Mouse (Mus musculus): ENCODE measurements around the gene Plppr1. TPM values are rescaled to one million over a fixed set of nuclear protein-coding genes. Genes with fewer than 3 reads are reported as not detected.

The Plppr1 gene
- polyA plus RNA-seq, 1 experiment from 2014 or later: 5.9 TPM

GRCm38 (mm10) chr4:49144798-49145197 is 85.7 kb downstream of the Plppr1 start:
- ATAC-seq (ENCODE audit: insufficient number of reproducible peaks, insufficient read depth, low FRiP score, low TSS enrichment): no peak
- H3K9ac ChIP-seq: no peak overlapping the region

GRCm38 (mm10) chr4:49148775-49149174 is 89.7 kb downstream of the Plppr1 start:
- Histone ChIP-seq H3K9me3 (no peaks in the 10 kb centered on the region), H3K27me3 (no peaks in the 10 kb centered on the region), H3K4me1 (no peaks in the 10 kb centered on the region), H3K9ac (no peak overlapping the region), H3K36me3 (no peaks in the 10 kb centered on the region), H3K4me3 (no peak overlapping the region), H3K27ac (no peak overlapping the region), H3K4me2 (replicated peaks) (no peak overlapping the region)
- no peak for ATAC-seq (ENCODE audit: insufficient number of reproducible peaks, insufficient read depth, low FRiP score, low TSS enrichment)
- 63% methylated on average over 2 of the region's 2 CpGs for WGBS

More at GRCm38 (mm10) chr4:49144798-49145197, 85.7 kb downstream of the Plppr1 start:
- no peaks in the 10 kb centered on the region for H3K36me3 ChIP-seq
- no peaks in the 10 kb centered on the region for H3K27me3 ChIP-seq
- no peak overlapping the region for H3K4me2 ChIP-seq (replicated peaks)
- no peaks in the 10 kb centered on the region for H3K9me3 ChIP-seq
- 71% methylated on average over 4 of the region's 4 CpGs for WGBS
- no peak overlapping the region for H3K4me3 ChIP-seq
- no peak overlapping the region for H3K27ac ChIP-seq
- no peaks in the 10 kb centered on the region for H3K4me1 ChIP-seq

- ATAC-seq (ENCODE audit: insufficient number of reproducible peaks, insufficient read depth, low FRiP score, low TSS enrichment): no peak
- H3K9me3 ChIP-seq: no peaks in the 10 kb centered on the region
- H3K9ac ChIP-seq: no peak overlapping the region
- no peaks in the 10 kb centered on the region for H3K36me3 ChIP-seq
- WGBS: 85% methylated on average over 2 of the region's 2 CpGs
- H3K4me2 ChIP-seq (replicated peaks): no peak overlapping the region
- no peaks in the 10 kb centered on the region for H3K27me3 ChIP-seq
- H3K4me3 ChIP-seq: no peak overlapping the region
- H3K27ac ChIP-seq: no peak overlapping the region
- H3K4me1 ChIP-seq: no peaks in the 10 kb centered on the region
Measured at GRCm38 (mm10) chr4:49149251-49149650, 90.2 kb downstream of the Plppr1 start.

GRCm38 (mm10) chr4:49153849-49154248 is 94.8 kb downstream of the Plppr1 start:
- 0 out of 2 replicates have a peak, but pooled peaks have one; percentile 41 for ATAC-seq (ENCODE audit: insufficient number of reproducible peaks, insufficient read depth, low FRiP score, low TSS enrichment)
- Histone ChIP-seq H3K9ac (no peak overlapping the region), H3K27me3 (no peaks in the 10 kb centered on the region), H3K36me3 (no peaks in the 10 kb centered on the region), H3K4me2 (replicated peaks) (no peak overlapping the region), H3K9me3 (no peaks in the 10 kb centered on the region), H3K4me1 (no peaks in the 10 kb centered on the region), H3K27ac (no peak overlapping the region), H3K4me3 (no peak overlapping the region)
- 49% methylated on average over 5 of the region's 5 CpGs for WGBS

- no peaks in the 10 kb centered on the region for H3K27me3 ChIP-seq
Measured at GRCm38 (mm10) chr4:49156781-49157180, 97.7 kb downstream of the Plppr1 start.

GRCm38 (mm10) chr4:49163285-49163684 is 104.2 kb downstream of the Plppr1 start:
- 90% methylated on average over 3 of the region's 3 CpGs for WGBS
- no peak for ATAC-seq (ENCODE audit: insufficient number of reproducible peaks, insufficient read depth, low FRiP score, low TSS enrichment)
- H3K4me2 ChIP-seq (replicated peaks): no peak overlapping the region
- H3K36me3 ChIP-seq: no peaks in the 10 kb centered on the region
- H3K27me3 ChIP-seq: no peaks in the 10 kb centered on the region
- no peaks in the 10 kb centered on the region for H3K9me3 ChIP-seq
- H3K27ac ChIP-seq: no peak overlapping the region
- H3K9ac ChIP-seq: no peak overlapping the region
- no peak overlapping the region for H3K4me3 ChIP-seq
- H3K4me1 ChIP-seq: no peaks in the 10 kb centered on the region

More at GRCm38 (mm10) chr4:49156781-49157180, 97.7 kb downstream of the Plppr1 start:
- H3K4me3 ChIP-seq: no peak overlapping the region
- H3K9me3 ChIP-seq: no peaks in the 10 kb centered on the region
- 68% methylated on average over 1 of the region's 1 CpGs for WGBS
- no peaks in the 10 kb centered on the region for H3K36me3 ChIP-seq
- H3K27ac ChIP-seq: no peak overlapping the region
- H3K9ac ChIP-seq: no peak overlapping the region
- no peaks in the 10 kb centered on the region for H3K4me1 ChIP-seq
- H3K4me2 ChIP-seq (replicated peaks): no peak overlapping the region
- no peak for ATAC-seq (ENCODE audit: insufficient number of reproducible peaks, insufficient read depth, low FRiP score, low TSS enrichment)

- 71% methylated on average over 3 of the region's 3 CpGs for WGBS
- Histone ChIP-seq H3K4me3 (no peak overlapping the region), H3K27me3 (no peaks in the 10 kb centered on the region), H3K4me2 (replicated peaks) (no peak overlapping the region), H3K9me3 (no peaks in the 10 kb centered on the region), H3K36me3 (no peaks in the 10 kb centered on the region), H3K27ac (no peak overlapping the region), H3K9ac (no peak overlapping the region), H3K4me1 (no peaks in the 10 kb centered on the region)
- no peak for ATAC-seq (ENCODE audit: insufficient number of reproducible peaks, insufficient read depth, low FRiP score, low TSS enrichment)
Measured at GRCm38 (mm10) chr4:49166391-49166790, 107.3 kb downstream of the Plppr1 start.

GRCm38 (mm10) chr4:49167030-49167429 is 108.0 kb downstream of the Plppr1 start:
- 74% methylated on average over 5 of the region's 5 CpGs for WGBS
- Histone ChIP-seq H3K27ac (no peak overlapping the region), H3K9me3 (no peaks in the 10 kb centered on the region), H3K36me3 (no peaks in the 10 kb centered on the region), H3K4me1 (no peaks in the 10 kb centered on the region), H3K4me3 (no peak overlapping the region), H3K4me2 (replicated peaks) (no peak overlapping the region), H3K9ac (no peak overlapping the region), H3K27me3 (no peaks in the 10 kb centered on the region)
- ATAC-seq (ENCODE audit: insufficient number of reproducible peaks, insufficient read depth, low FRiP score, low TSS enrichment): no peak

GRCm38 (mm10) chr4:49169498-49169897 is 110.4 kb downstream of the Plppr1 start:
- no peaks in the 10 kb centered on the region for H3K4me1 ChIP-seq

GRCm38 (mm10) chr4:49178101-49178500 is 119.0 kb downstream of the Plppr1 start:
- H3K4me2 ChIP-seq (replicated peaks): no peak overlapping the region
- no peaks in the 10 kb centered on the region for H3K36me3 ChIP-seq
- no peaks in the 10 kb centered on the region for H3K4me1 ChIP-seq
- no peaks in the 10 kb centered on the region for H3K9me3 ChIP-seq
- H3K27me3 ChIP-seq: no peaks in the 10 kb centered on the region
- H3K4me3 ChIP-seq: no peak overlapping the region
- 82% methylated on average over 2 of the region's 2 CpGs for WGBS
- no peak for ATAC-seq (ENCODE audit: insufficient number of reproducible peaks, insufficient read depth, low FRiP score, low TSS enrichment)
- no peak overlapping the region for H3K27ac ChIP-seq
- no peak overlapping the region for H3K9ac ChIP-seq

More at GRCm38 (mm10) chr4:49169498-49169897, 110.4 kb downstream of the Plppr1 start:
- Histone ChIP-seq H3K9me3 (no peaks in the 10 kb centered on the region), H3K4me2 (replicated peaks) (no peak overlapping the region), H3K36me3 (no peaks in the 10 kb centered on the region), H3K27ac (no peak overlapping the region), H3K9ac (no peak overlapping the region), H3K27me3 (no peaks in the 10 kb centered on the region), H3K4me3 (no peak overlapping the region)
- no peak for ATAC-seq (ENCODE audit: insufficient number of reproducible peaks, insufficient read depth, low FRiP score, low TSS enrichment)
- 60% methylated on average over 1 of the region's 1 CpGs for WGBS

- Histone ChIP-seq H3K4me1 (no peaks in the 10 kb centered on the region), H3K4me3 (no peak overlapping the region), H3K9ac (no peak overlapping the region), H3K4me2 (replicated peaks) (no peak overlapping the region), H3K36me3 (no peaks in the 10 kb centered on the region), H3K9me3 (no peaks in the 10 kb centered on the region), H3K27ac (no peak overlapping the region), H3K27me3 (no peaks in the 10 kb centered on the region)
- no peak for ATAC-seq (ENCODE audit: insufficient number of reproducible peaks, insufficient read depth, low FRiP score, low TSS enrichment)
- WGBS: 66% methylated on average over 3 of the region's 3 CpGs
Measured at GRCm38 (mm10) chr4:49178891-49179290, 119.8 kb downstream of the Plppr1 start.

- Histone ChIP-seq H3K9ac (no peak overlapping the region), H3K27me3 (no peaks in the 10 kb centered on the region), H3K4me2 (replicated peaks) (no peak overlapping the region), H3K36me3 (no peaks in the 10 kb centered on the region), H3K27ac (no peak overlapping the region), H3K4me1 (no peaks in the 10 kb centered on the region), H3K9me3 (no peaks in the 10 kb centered on the region), H3K4me3 (no peak overlapping the region)
- ATAC-seq (ENCODE audit: insufficient number of reproducible peaks, insufficient read depth, low FRiP score, low TSS enrichment): no peak
- 81% methylated on average over 2 of the region's 2 CpGs for WGBS
Measured at GRCm38 (mm10) chr4:49179471-49180181, 120.6 kb downstream of the Plppr1 start.

Data from embryonic facial prominence, embryonic 12.5 days (tissue).